Mouse (Mus musculus) forebrain, embryonic 16.5 days (tissue): Measurements from ENCODE around the gene Pik3c2a. TPM values are rescaled to one million over a fixed set of nuclear protein-coding genes. Genes with fewer than 3 reads are reported as not detected.

ENCODE experiments used
- ATAC-seq: fragments of 200-750 bp; cut with Nextera tagmentation; 2 replicates; pipeline ENCODE4 v1.8.0; 2017; ENCODE audit warnings: mild to moderate bottlenecking, moderate library complexity
- H3K27ac ChIP-seq: fragments of 300-500 bp; sonication (generic); 2 replicates; pipeline ENCODE4 v1.5.1; 2014; ENCODE audit warnings: low read length, control low read depth
- H3K27me3 ChIP-seq: fragments of 300-500 bp; sonication (generic); replicated peaks from 2 replicates; pipeline ENCODE4 v1.6.1; 2014; ENCODE audit warnings: low read length; ENCODE audit not compliant: control insufficient read depth, insufficient read depth
- H3K36me3 ChIP-seq: fragments of 300-500 bp; sonication (generic); 2 replicates; pipeline ENCODE4 v1.6.1; 2014; ENCODE audit not compliant: control insufficient read depth, insufficient read depth
- H3K4me1 ChIP-seq: fragments of 300-500 bp; sonication (generic); replicated peaks from 2 replicates; pipeline ENCODE4 v1.6.1; 2014; ENCODE audit warnings: low read length; ENCODE audit not compliant: control insufficient read depth, insufficient read depth
- H3K4me2 ChIP-seq: fragments of 300-500 bp; sonication (generic); 2 replicates; pipeline ENCODE4 v1.6.1; 2014; ENCODE audit warnings: mild to moderate bottlenecking, low read length, control low read depth
- H3K4me3 ChIP-seq: fragments of 300-500 bp; sonication (generic); replicated peaks from 2 replicates; pipeline ENCODE4 v1.5.1; 2014; ENCODE audit warnings: mild to moderate bottlenecking, low read length, control low read depth
- H3K9ac ChIP-seq: fragments of 300-500 bp; sonication (generic); replicated peaks from 2 replicates; pipeline ENCODE4 v1.6.1; 2014; ENCODE audit warnings: low read depth, low read length, control low read depth
- H3K9me3 ChIP-seq: fragments of 300-500 bp; sonication (generic); 2 replicates; pipeline ENCODE4 v1.6.1; 2016; ENCODE audit warnings: low read length; ENCODE audit not compliant: control insufficient read depth
- WGBS: fragments of 180-500 bp; shearing (Covaris S2); extraction: QIAGEN DNeasy Blood & Tissue Kit; methylation state at CpG from one replicate; pipeline ENCODE4 v1.1.7; 2014; 5-methylcytosine and 5-hydroxymethylcytosine counted together
- polyA plus RNA-seq: library from polyadenylated mRNA; unstranded; fragments of >200 nt; fragmentation: Nextera tagmentation; extraction: Ambion mirVana; gene quantifications from 2 replicates; pipeline ENCODE4 v1.2.1, GENCODE M21; 2015

Gene Pik3c2a
- polyA plus RNA-seq, 1 experiment from 2014 or later: 21.0 TPM

- H3K9me3 ChIP-seq: no peaks in the 10 kb centered on the region
- no peaks in the 10 kb centered on the region for H3K27me3 ChIP-seq
- no peak overlapping the region for H3K4me3 ChIP-seq
- WGBS: 57% methylated on average over 5 of the region's 5 CpGs
- no peak overlapping the region for H3K9ac ChIP-seq
- no peaks in the 10 kb centered on the region for H3K36me3 ChIP-seq
- ATAC-seq: no peak
- no peaks in the 10 kb centered on the region for H3K4me1 ChIP-seq
- no peak overlapping the region for H3K27ac ChIP-seq
- H3K4me2 ChIP-seq: no peak overlapping the region
These were observed 150.9 kb downstream of the Pik3c2a start for GRCm38 (mm10) chr7:116292377-116292776.

- Histone ChIP-seq H3K36me3 (no peaks in the 10 kb centered on the region), H3K4me2 (no peak overlapping the region), H3K9ac (no peak overlapping the region), H3K9me3 (no peaks in the 10 kb centered on the region), H3K4me1 (no peaks in the 10 kb centered on the region; the same call in 1 of the 2 replicates), H3K27me3 (no peaks in the 10 kb centered on the region), H3K4me3 (no peak overlapping the region), H3K27ac (no peak overlapping the region)
- WGBS: 85% methylated on average over 1 of the region's 1 CpGs
- no peak for ATAC-seq
These were observed 152.7 kb downstream of the Pik3c2a start for GRCm38 (mm10) chr7:116290559-116290958.

GRCm38 (mm10) chr7:116288996-116289395, 154.3 kb downstream of the Pik3c2a start:
- ATAC-seq: no peak
- Histone ChIP-seq H3K4me1 (no peaks in the 10 kb centered on the region; the same call in 1 of the 2 replicates), H3K4me2 (no peak overlapping the region), H3K27ac (no peak overlapping the region), H3K4me3 (no peak overlapping the region), H3K9ac (no peak overlapping the region), H3K27me3 (no peaks in the 10 kb centered on the region), H3K9me3 (no peaks in the 10 kb centered on the region), H3K36me3 (no peaks in the 10 kb centered on the region)
- WGBS: 84% methylated on average over 3 of the region's 3 CpGs

- Histone ChIP-seq H3K27ac (no peak overlapping the region), H3K9ac (no peak overlapping the region), H3K36me3 (no peaks in the 10 kb centered on the region), H3K4me3 (no peak overlapping the region), H3K4me1 (peaks cover 3% of the 10 kb centered on the region; the same call in 1 of the 2 replicates), H3K9me3 (no peaks in the 10 kb centered on the region), H3K27me3 (no peaks in the 10 kb centered on the region), H3K4me2 (no peak overlapping the region)
- ATAC-seq: no peak
- 92% methylated on average over 5 of the region's 5 CpGs for WGBS
These were observed 155.3 kb downstream of the Pik3c2a start for GRCm38 (mm10) chr7:116287959-116288358.

Other genes with a start within 250 kb of the Pik3c2a start
- 8.7 and 8.8 TPM in 2 replicates for gene Plekha7, start 135.1 kb downstream of the Pik3c2a start, polyA plus RNA-seq
- 452 and 498 TPM in 2 replicates for gene Rps13, start 109.3 kb downstream of the Pik3c2a start, polyA plus RNA-seq
- gene Nucb2, start 60.9 kb upstream of the Pik3c2a start, polyA plus RNA-seq: 18.9 and 19.1 TPM in 2 replicates